Mouse (Mus musculus) spleen, adult 2 months (tissue): ENCODE results near the gene Ugt1a8. TPM values are rescaled to one million over a fixed set of nuclear protein-coding genes. Genes with fewer than 3 reads are reported as not detected.

Experiments
- DNase-seq, 2 experiments: peaks; one replicate each; pipeline versions ENCODE4 v3.0.0 to v3.0.0-alpha.2; 2012 to 2021; ENCODE audit warnings: low spot score in 2 of 2, low read depth in 1 of 2
- H3K27ac ChIP-seq: fragments of 200-500 bp; 2 replicates; pipeline ENCODE4 v1.5.1; 2012; ENCODE audit warnings: low read length, inconsistent platforms; ENCODE audit not compliant: insufficient read depth
- H3K27me3 ChIP-seq: fragments of 200-500 bp; 2 replicates; pipeline ENCODE4 v1.6.1; 2012; ENCODE audit warnings: mild to moderate bottlenecking, moderate library complexity, low read length, inconsistent platforms; ENCODE audit not compliant: control insufficient read depth, insufficient read depth
- H3K36me3 ChIP-seq: fragments of 200-500 bp; 2 replicates; pipeline ENCODE4 v1.6.1; 2012; ENCODE audit warnings: mild to moderate bottlenecking, low read length, inconsistent platforms; ENCODE audit not compliant: control insufficient read depth, insufficient read depth
- H3K4me1 ChIP-seq: fragments of 200-500 bp; 2 replicates; pipeline ENCODE4 v1.6.1; 2011; ENCODE audit warnings: inconsistent platforms; ENCODE audit not compliant: control insufficient read depth, insufficient read depth, insufficient read length
- H3K4me3 ChIP-seq: fragments of 200-500 bp; 2 replicates; pipeline ENCODE4 v1.5.1; 2011; ENCODE audit warnings: mild to moderate bottlenecking, inconsistent platforms; ENCODE audit not compliant: insufficient read depth, insufficient read length; ENCODE audit errors: extremely low read depth
- CTCF ChIP-seq: fragments of 200-500 bp; IDR thresholded peaks from 2 replicates; pipeline ENCODE4 v1.5.1; 2011; ENCODE audit warnings: mild to moderate bottlenecking, inconsistent platforms; ENCODE audit not compliant: insufficient read depth, insufficient read length, insufficient replicate concordance; ENCODE audit errors: extremely low read depth
- POLR2A ChIP-seq: fragments of 200-500 bp; IDR thresholded peaks from 2 replicates; pipeline ENCODE4 v1.6.1; 2011; ENCODE audit warnings: low read depth, low read length, inconsistent platforms
- WGBS: fragments of 180-500 bp; shearing (Covaris S2); methylation state at CpG from one replicate; pipeline ENCODE4 v1.1.7; 2018; 5-methylcytosine and 5-hydroxymethylcytosine counted together
- polyA plus RNA-seq: library from polyadenylated mRNA; depleted of rRNA; stranded (reverse); fragments of >200 nt; gene quantifications from 2 replicates; pipeline ENCODE4 v1.2.3, GENCODE M21; 2012

Ugt1a8 gene
- polyA plus RNA-seq, 1 experiment: not detected

DNA sequence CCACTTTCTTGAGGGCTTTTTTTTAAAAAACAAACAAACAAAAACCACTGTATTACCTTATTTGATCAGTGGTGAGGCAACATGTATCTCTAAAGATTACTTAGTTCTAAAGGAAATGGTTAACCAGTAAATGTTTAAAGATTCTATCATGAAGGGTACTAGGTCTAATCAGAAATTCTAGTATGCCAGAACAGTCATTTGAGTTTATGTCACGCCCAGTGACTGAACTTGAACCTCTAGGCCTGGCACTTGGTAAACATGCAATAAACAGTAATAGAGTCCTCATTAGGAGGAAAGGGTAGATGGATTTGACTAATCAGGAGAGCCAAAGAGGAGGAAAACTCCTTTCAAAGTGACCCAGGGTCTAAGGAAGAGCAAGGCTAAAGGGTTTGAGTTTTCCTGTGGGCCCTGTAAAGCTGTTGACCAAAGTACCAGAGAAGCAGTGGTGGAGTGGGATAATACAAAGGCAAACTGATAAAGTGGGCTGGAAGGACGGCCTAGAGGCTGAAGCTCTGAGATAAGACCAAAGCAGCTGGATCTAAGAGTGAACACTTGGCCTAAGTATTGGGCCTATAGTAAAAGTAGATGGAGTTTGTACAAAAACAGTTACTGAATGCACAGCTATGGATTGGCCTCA is 119.3 kb downstream of the Ugt1a8 start:
- Histone ChIP-seq H3K27ac (no peak overlapping the region), H3K4me3 (no peak overlapping the region)
- TF ChIP-seq POLR2A (no peak), CTCF (no peak)

DNA sequence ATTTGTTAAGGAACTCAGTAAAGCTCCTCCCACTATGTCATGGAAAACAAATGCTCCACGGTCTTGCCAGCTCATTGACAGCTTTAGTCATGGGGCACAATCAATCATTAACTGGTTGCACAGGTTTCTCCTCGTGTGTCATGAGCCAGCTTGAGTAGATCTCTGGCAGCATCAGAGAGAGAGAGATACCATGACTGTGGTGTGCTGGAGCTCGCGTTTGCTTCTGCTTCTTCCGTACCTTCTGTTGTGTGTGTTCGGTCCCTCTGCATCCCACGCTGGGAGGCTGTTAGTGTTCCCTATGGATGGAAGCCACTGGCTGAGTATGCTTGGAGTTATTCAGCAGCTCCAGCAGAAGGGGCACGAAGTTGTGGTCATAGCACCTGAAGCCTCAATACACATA is 124.2 kb downstream of the Ugt1a8 start, which contains the start of gene Ugt1a1:
Ugt1a1 (plus strand) TSS at position 148 of the 400 bp plus-strand sequence.
- H3K4me3 ChIP-seq: no peak within 1 kb of the TSS
- no peak within 1 kb of the TSS for H3K27ac ChIP-seq
- DNase-seq: peak in 1 of 2 experiments; percentile 12
- WGBS: 72% methylated on average over 8 of the region's 8 CpGs
- no peaks in the 10 kb centered on the region for H3K36me3 ChIP-seq
- H3K27me3 ChIP-seq: no peaks in the 10 kb centered on the region
- no peaks in the 10 kb centered on the region for H3K4me1 ChIP-seq
- TF ChIP-seq POLR2A (no peak), CTCF (no peak)

More for the DNA sequence above, 119.3 kb downstream of the Ugt1a8 start:
- Histone ChIP-seq H3K27me3 (no peaks in the 10 kb centered on the region), H3K4me1 (peaks cover 3% of the 10 kb centered on the region; the same call in 1 of the 2 replicates), H3K36me3 (no peaks in the 10 kb centered on the region)
- no peak for DNase-seq
- WGBS: 81% methylated on average over 2 of the region's 2 CpGs

DNA sequence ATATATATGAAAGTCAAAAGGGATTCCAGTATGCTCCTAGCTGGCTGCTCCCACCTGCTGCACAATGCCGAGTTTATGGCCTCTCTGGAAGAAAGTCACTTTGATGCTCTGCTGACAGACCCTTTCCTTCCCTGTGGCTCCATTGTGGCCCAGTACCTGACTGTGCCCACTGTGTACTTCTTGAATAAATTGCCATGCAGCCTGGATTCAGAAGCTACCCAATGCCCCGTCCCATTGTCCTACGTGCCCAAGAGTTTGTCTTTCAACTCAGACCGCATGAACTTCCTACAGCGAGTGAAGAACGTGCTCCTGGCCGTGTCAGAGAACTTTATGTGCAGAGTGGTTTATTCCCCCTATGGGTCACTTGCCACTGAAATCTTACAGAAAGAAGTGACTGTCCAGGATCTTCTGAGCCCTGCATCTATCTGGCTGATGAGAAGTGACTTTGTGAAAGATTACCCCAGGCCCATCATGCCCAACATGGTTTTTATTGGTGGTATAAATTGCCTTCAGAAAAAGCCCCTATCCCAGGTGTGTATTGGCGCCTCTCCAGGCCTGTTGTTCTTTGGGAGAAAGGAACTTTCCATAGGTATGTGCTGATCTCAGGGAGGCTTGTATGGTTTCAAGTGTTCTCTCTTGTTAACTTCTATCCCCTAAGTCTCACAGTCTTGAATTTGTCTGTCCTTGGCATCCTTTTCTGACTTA is 124.9 kb downstream of the Ugt1a8 start:
- peak in 1 of 2 experiments; percentile 4 for DNase-seq
- no peaks in the 10 kb centered on the region for H3K27me3 ChIP-seq
- no peak overlapping the region for H3K27ac ChIP-seq
- TF ChIP-seq POLR2A (no peak), CTCF (no peak)
- H3K4me1 ChIP-seq: no peaks in the 10 kb centered on the region
- WGBS: 63% methylated on average over 8 of the region's 8 CpGs
- H3K36me3 ChIP-seq: no peaks in the 10 kb centered on the region
- no peak overlapping the region for H3K4me3 ChIP-seq

DNA sequence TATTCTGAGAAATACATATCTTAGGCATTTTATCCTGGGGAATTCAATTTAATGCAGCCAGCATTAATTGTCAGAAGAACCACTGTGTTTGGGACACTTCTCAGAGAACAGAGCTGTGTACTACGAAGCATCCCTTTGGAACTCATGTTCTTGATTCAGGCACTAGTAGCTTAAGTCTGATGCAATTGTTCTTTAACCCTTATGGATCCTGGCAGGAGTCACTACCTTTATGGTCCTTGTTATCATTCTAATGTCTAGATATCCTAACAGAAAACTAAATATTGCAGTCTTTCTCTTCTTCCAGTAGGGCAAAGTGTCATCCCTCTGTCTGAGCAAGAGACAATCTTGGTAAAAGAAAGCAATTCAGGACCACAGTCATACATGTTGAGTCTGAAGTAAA is 125.4 kb downstream of the Ugt1a8 start:
- TF ChIP-seq POLR2A (no peak), CTCF (no peak)
- no peaks in the 10 kb centered on the region for H3K27me3 ChIP-seq
- H3K4me3 ChIP-seq: no peak overlapping the region
- DNase-seq: peak in 1 of 2 experiments; percentile 1
- no peak overlapping the region for H3K27ac ChIP-seq
- WGBS: 77% methylated on average over 1 of the region's 1 CpGs
- no peaks in the 10 kb centered on the region for H3K4me1 ChIP-seq
- H3K36me3 ChIP-seq: no peaks in the 10 kb centered on the region

DNA sequence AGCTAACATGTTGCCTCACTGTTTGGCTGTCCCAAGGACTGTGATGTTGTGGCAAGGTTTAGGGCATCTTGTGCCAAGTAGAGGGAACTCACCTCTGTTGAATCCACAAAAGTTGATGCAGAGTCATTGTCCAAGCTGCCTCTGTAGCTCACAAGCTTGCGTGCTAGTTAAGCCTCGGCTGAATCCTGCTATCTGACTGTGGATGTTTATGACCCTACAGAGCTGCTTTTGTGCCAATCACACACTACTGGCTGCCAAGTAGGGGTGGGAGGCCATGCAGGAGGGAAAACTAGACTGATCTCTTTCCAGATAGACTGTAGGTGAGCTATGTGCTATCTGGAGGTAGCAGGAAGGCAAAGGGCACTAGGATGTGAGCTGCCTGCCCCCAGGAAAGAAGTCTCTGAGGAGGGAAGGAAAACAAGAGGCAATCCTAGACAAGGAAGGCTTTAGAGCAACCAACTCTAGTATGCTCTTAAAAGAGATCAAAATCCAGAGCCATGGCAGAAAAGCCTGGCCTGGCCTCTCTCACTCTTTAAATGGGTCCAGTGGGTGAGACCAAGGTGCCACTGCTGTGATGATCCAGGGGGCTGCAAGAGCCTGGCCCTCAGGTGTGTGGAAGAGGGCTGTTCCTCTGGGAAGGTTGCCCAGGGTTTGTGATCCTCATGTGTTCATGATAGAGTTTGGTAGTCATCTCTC is 126.3 kb downstream of the Ugt1a8 start:
- WGBS: 79% methylated on average over 2 of the region's 2 CpGs
- no peaks in the 10 kb centered on the region for H3K36me3 ChIP-seq
- peak in 1 of 2 experiments; percentile 7 for DNase-seq
- no peak overlapping the region for H3K4me3 ChIP-seq
- no peaks in the 10 kb centered on the region for H3K27me3 ChIP-seq
- H3K27ac ChIP-seq: no peak overlapping the region
- no peaks in the 10 kb centered on the region for H3K4me1 ChIP-seq
- TF ChIP-seq CTCF: no peak
- TF ChIP-seq POLR2A: no peak

- no peak overlapping the region for H3K27ac ChIP-seq
- H3K4me3 ChIP-seq: no peak overlapping the region
- H3K36me3 ChIP-seq: no peaks in the 10 kb centered on the region
- TF ChIP-seq CTCF (no peak), POLR2A (no peak)
- no peaks in the 10 kb centered on the region for H3K27me3 ChIP-seq
- 77% methylated on average over 2 of the region's 2 CpGs for WGBS
- no peaks in the 10 kb centered on the region for H3K4me1 ChIP-seq
- DNase-seq: no peak
Observed at GRCm38 (mm10) chr1:88214462-88214952, 126.9 kb downstream of the Ugt1a8 start.
